Mouse (Mus musculus): ENCODE results near the gene Gm28042.

The Gm28042 gene

GRCm38 (mm10) chr2:120026984-120027949 lies at the start of gene Gm28042, which contains the start of gene Jmjd7:
Gene Gm28042 (plus strand): TSS chr2:120027493.
Gene Jmjd7 (plus strand): TSS chr2:120027483.
- peak; percentile 98 for DNase-seq (ENCODE audit: low read depth)

GRCm38 (mm10) chr2:119980343-119980986 lies 46.8 kb upstream of the Gm28042 start:
- DNase-seq (ENCODE audit: low read depth): no peak

GRCm38 (mm10) chr2:119981631-119982030 lies 45.7 kb upstream of the Gm28042 start:
- no peak for DNase-seq (ENCODE audit: low read depth)

GRCm38 (mm10) chr2:119985871-119986270 lies 41.4 kb upstream of the Gm28042 start:
- DNase-seq (ENCODE audit: low read depth): no peak

GRCm38 (mm10) chr2:119986369-119986768 lies 40.9 kb upstream of the Gm28042 start:
- DNase-seq (ENCODE audit: low read depth): no peak

- no peak for DNase-seq (ENCODE audit: low read depth)
Measured at GRCm38 (mm10) chr2:119987441-119987840, 39.9 kb upstream of the Gm28042 start.

- DNase-seq (ENCODE audit: low read depth): no peak
Measured at GRCm38 (mm10) chr2:119988952-119989351, 38.3 kb upstream of the Gm28042 start.

GRCm38 (mm10) chr2:119990881-119991280 lies 36.4 kb upstream of the Gm28042 start:
- no peak for DNase-seq (ENCODE audit: low read depth)

- no peak for DNase-seq (ENCODE audit: low read depth)
Measured at GRCm38 (mm10) chr2:119992349-119992748, 34.9 kb upstream of the Gm28042 start.

GRCm38 (mm10) chr2:119993515-119993914 lies 33.8 kb upstream of the Gm28042 start:
- no peak for DNase-seq (ENCODE audit: low read depth)

- DNase-seq (ENCODE audit: low read depth): no peak
Measured at GRCm38 (mm10) chr2:119994839-119995238, 32.5 kb upstream of the Gm28042 start.

GRCm38 (mm10) chr2:119995391-119996281 lies 31.7 kb upstream of the Gm28042 start:
- DNase-seq (ENCODE audit: low read depth): no peak

- no peak for DNase-seq (ENCODE audit: low read depth)
Measured at GRCm38 (mm10) chr2:119997354-119997753, 29.9 kb upstream of the Gm28042 start.

GRCm38 (mm10) chr2:119999731-120000130 lies 27.6 kb upstream of the Gm28042 start:
- no peak for DNase-seq (ENCODE audit: low read depth)

- DNase-seq (ENCODE audit: low read depth): no peak
Measured at GRCm38 (mm10) chr2:120000882-120001584, 26.3 kb upstream of the Gm28042 start.

- no peak for DNase-seq (ENCODE audit: low read depth)
Measured at GRCm38 (mm10) chr2:120001956-120002355, 25.3 kb upstream of the Gm28042 start.

GRCm38 (mm10) chr2:120003970-120004369 lies 23.3 kb upstream of the Gm28042 start:
- DNase-seq (ENCODE audit: low read depth): peak; percentile 44

- DNase-seq (ENCODE audit: low read depth): no peak
Measured at GRCm38 (mm10) chr2:120006696-120007095, 20.6 kb upstream of the Gm28042 start.

- no peak for DNase-seq (ENCODE audit: low read depth)
Measured at GRCm38 (mm10) chr2:120007680-120008210, 19.5 kb upstream of the Gm28042 start.

- no peak for DNase-seq (ENCODE audit: low read depth)
Measured at GRCm38 (mm10) chr2:120008672-120009071, 18.6 kb upstream of the Gm28042 start.

Data from induced T-regulatory cell, adult 2 months (primary cell).